Mouse (Mus musculus): ENCODE data around the gene Fpr3.
"Not testable (repeated sequence)": the region's sequence is repeated elsewhere in the genome, so short reads cannot be mapped to it uniquely, and the experiment has no call there.

Gene Fpr3

GRCm38 (mm10) chr17:17882672-17883071 lies 5.0 kb upstream of the Fpr3 start:
- DNase-seq (ENCODE audit: low spot score in 2 of 2): no peak

GRCm38 (mm10) chr17:17883840-17884239 lies 3.8 kb upstream of the Fpr3 start, which contains the start of gene Fpr1:
TSS of gene Fpr1 (minus strand) at chr17:17883940.
- DNase-seq (ENCODE audit: low spot score in 2 of 2): no peak

DNA sequence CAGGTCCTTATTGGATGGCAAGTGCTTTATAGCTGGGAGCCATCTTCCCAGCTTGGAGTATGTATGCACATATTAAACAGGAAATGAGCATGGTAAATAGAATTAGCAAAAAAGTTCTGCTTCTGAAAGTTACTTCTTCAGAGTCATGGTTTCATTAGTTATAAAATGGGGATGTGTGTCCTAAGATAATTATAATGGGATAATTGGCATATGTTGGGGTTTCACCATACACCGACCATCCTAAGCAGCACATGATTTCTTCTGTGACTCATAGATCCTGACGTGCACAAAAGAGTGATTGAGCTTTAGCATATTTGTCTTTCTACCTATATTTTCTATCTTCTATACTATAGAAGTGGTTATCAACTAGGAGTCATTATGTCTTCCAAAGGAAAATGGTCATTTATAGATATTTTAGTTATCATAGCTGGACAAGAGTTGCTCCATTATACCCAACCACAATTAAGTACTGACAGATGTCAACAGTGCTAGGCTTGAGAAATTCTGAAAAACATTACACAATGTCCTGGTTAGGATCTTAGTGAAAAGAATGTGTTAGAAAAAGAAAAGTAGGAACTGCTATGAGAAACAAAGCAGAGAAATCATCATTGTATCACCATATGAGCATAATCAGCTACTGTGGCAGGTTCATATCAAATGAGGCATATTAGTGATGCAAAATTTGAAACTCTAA lies 2.2 kb downstream of the Fpr3 start:
- DNase-seq (ENCODE audit: low spot score in 2 of 2): no peak

DNA sequence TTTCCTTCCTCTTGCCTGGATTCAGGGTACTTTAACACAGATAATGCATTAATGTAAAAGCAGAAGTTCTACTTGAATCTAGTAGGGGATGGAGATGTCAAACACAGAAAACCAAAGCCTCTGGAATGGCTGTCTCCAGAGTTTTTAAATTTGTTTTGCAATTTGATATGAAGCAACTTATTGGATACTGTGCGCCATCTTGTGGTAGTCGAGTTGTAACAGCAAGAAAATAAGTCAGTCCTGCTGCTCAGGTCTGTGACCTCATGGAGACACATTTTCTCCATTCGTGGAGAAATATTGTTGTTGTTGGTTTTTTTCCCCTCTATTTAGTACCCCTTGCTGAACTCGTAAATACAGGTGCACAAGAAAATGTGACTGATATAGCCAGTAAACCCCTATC lies 8.4 kb downstream of the Fpr3 start:
- peak in 1 of 2 experiments; percentile 52 for DNase-seq (ENCODE audit: low spot score in 2 of 2)

DNA sequence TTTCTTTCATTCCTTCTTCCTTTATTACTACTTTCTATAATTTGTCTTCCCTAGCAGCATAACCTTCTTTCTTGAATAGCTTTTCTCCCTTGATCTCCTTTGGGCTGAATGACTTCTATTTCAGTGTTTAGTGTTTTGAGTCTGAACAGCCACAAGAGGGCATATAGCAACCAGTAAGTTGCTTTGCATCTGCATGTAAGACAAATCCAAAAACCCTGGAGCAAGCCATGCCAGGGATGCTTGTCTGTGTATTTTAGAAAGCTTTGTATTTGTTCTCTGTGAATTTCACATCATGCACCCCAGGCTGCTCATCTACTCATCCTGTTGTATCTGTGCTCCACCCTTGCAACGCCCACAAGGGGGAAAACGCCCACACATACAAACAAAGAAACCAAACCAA lies 11.6 kb downstream of the Fpr3 start:
- peak in 1 of 2 experiments; percentile 27 for DNase-seq (ENCODE audit: low spot score in 2 of 2)

DNA sequence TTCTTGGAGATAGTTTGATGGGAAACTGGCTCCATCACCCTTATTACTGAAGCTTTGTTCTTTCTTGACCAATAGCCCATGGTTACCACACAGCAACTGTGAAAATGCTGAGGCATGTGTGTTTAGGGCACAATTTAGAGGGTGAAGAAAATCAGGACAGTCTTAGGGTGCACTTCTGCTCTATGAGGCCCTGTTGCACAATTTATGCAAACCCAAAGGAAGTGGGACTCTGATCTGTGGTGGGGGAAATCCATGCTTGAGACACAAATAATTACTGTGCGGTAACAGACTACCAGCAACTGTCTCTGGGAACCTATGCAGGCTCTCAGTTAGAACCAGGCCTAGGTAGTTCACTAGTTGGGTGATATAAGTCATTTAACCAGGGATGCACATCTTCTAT lies 13.1 kb downstream of the Fpr3 start:
- DNase-seq (ENCODE audit: low spot score in 2 of 2): no peak

GRCm38 (mm10) chr17:17909636-17910421 lies 22.2 kb downstream of the Fpr3 start:
- DNase-seq (ENCODE audit: low spot score in 2 of 2): peak; percentile 92 to 94

- not testable (repeated sequence) for DNase-seq (ENCODE audit: low spot score in 2 of 2)
These were observed 25.0 kb downstream of the Fpr3 start for GRCm38 (mm10) chr17:17912618-17913017.

- DNase-seq (ENCODE audit: low spot score in 2 of 2): no peak
These were observed 29.7 kb downstream of the Fpr3 start for GRCm38 (mm10) chr17:17917376-17917775.

DNA sequence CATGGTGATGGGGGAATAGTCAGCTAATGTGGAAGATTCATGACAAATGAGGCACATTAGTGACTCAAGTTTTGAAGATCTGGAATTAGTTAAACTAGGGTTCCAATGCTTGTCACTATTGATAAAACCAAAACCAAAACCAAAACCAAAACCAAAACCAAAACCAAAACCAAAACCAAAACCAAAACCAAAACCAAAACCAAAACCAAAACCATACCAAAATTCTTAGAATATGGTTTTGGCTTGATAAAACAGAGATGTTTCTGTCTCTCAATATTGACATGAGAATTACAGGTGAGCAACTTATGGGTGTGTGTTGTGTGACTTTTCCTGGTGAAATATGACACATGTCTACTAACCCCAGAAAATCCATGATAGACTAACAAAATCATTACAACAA lies 30.1 kb downstream of the Fpr3 start:
- DNase-seq (ENCODE audit: low spot score in 2 of 2): no peak

DNA sequence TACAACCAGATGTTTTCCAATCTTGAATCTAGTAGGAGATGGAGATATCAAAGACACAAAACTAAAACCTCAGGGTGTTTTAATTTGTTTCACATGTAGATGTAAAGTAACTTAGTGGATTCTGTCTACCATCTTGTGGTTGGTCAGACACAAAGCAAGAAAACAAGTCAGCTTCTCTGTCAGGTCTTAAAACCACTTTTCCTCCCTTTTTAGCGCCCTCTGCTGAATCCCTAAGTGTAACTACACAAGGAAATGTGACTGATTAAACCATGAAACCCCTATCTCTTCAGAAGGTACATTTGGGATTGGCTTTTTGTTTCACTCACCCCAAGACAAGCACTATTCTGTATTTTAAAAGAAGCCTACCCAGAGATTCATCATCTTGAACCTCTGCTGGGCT lies 85.8 kb downstream of the Fpr3 start:
- no peak for DNase-seq (ENCODE audit: low spot score in 2 of 2)

GRCm38 (mm10) chr17:17981232-17981631 lies 93.6 kb downstream of the Fpr3 start:
- DNase-seq (ENCODE audit: low spot score in 2 of 2): not testable (repeated sequence)

GRCm38 (mm10) chr17:18004752-18005151 lies 117.1 kb downstream of the Fpr3 start:
- no peak for DNase-seq (ENCODE audit: low spot score in 2 of 2)

All from right cerebral cortex, postnatal 10 days (tissue).